Mouse (Mus musculus): Measurements from ENCODE around the gene Slk.

GRCm38 (mm10) chr19:47538801-47539200 lies 40.7 kb upstream of the Slk start:
- TF ChIP-seq POLR2A (IDR thresholded peaks at IDR 0.05; ENCODE audit: borderline replicate concordance, extremely low read depth, insufficient read depth, insufficient read length, poor library complexity, severe bottlenecking) (no peak), CTCF (IDR thresholded peaks at IDR 0.05; ENCODE audit: borderline replicate concordance, extremely low read depth, insufficient read depth, insufficient read length) (no peak)

Data from brain, embryonic 14.5 days (tissue).